Mouse (Mus musculus) left cerebral cortex, postnatal 4 days (tissue): ENCODE data around the gene Cby3. TPM values are rescaled to one million over a fixed set of nuclear protein-coding genes. Genes with fewer than 3 reads are reported as not detected.

Source experiments
- DNase-seq: peaks from one replicate; pipeline ENCODE4 v3.0.0-alpha.2; 2022
- intact Hi-C: fragments of 180-260 bp; cut with DNase I; formaldehyde crosslinking; loops from one replicate; pipeline ENCODE4 v1.15.1; 2025
- microRNA-seq: library from miRNA; unstranded; fragments of <30 nt; microRNA quantifications from one replicate; pipeline ENCODE4 v1.2.0, GENCODE M21; 2022
- total RNA-seq, 2 experiments: library from RNA; stranded (reverse); gene quantifications; 2 replicates each; pipeline ENCODE4 v1.2.3; 2021

Gene Cby3
- total RNA-seq, 2 experiments from 2014 or later = not detected

GRCm38 (mm10) chr11:50387697-50388096 is 33.4 kb downstream of the Cby3 start:
- intact Hi-C loops = loop anchor here (10.0 kb wide), 1 partner anchor 93 kb away; the partner anchor contains the start of gene Maml1
- no peak for DNase-seq

GRCm38 (mm10) chr11:50388217-50388929 is 34.1 kb downstream of the Cby3 start:
- DNase-seq = no peak
- intact Hi-C loops = loop anchor here (10.0 kb wide), 1 partner anchor 94 kb away; the partner anchor contains the start of gene Maml1

- intact Hi-C loops = loop anchor here (10.0 kb wide), 1 partner anchor 94 kb away; the partner anchor contains the start of gene Maml1
- DNase-seq = no peak
These were observed 34.7 kb downstream of the Cby3 start for GRCm38 (mm10) chr11:50389011-50389410.

GRCm38 (mm10) chr11:50389616-50390015 is 35.4 kb downstream of the Cby3 start:
- intact Hi-C loops = loop anchor here (10.0 kb wide), 1 partner anchor 95 kb away; the partner anchor contains the start of gene Maml1
- no peak for DNase-seq

- intact Hi-C loops = no loop called here
- DNase-seq = no peak
These were observed 37.2 kb downstream of the Cby3 start for GRCm38 (mm10) chr11:50391272-50391960.

GRCm38 (mm10) chr11:50393306-50393705 is 39.0 kb downstream of the Cby3 start:
- intact Hi-C loops = no loop called here
- DNase-seq = no peak

GRCm38 (mm10) chr11:50394731-50395130 is 40.5 kb downstream of the Cby3 start:
- intact Hi-C loops = no loop called here
- DNase-seq = no peak

GRCm38 (mm10) chr11:50396766-50397307 is 42.6 kb downstream of the Cby3 start:
- no peak for DNase-seq
- intact Hi-C loops = no loop called here

- intact Hi-C loops = no loop called here
- DNase-seq = no peak
These were observed 43.1 kb downstream of the Cby3 start for GRCm38 (mm10) chr11:50397316-50397715.

- intact Hi-C loops = no loop called here
- no peak for DNase-seq
These were observed 44.5 kb downstream of the Cby3 start for GRCm38 (mm10) chr11:50398803-50399202.

- intact Hi-C loops = no loop called here
These were observed 48.2 kb downstream of the Cby3 start for GRCm38 (mm10) chr11:50402481-50402880.

GRCm38 (mm10) chr11:50403367-50404014 is 49.2 kb downstream of the Cby3 start:
- intact Hi-C loops = no loop called here

More at GRCm38 (mm10) chr11:50402481-50402880, 48.2 kb downstream of the Cby3 start:
- no peak for DNase-seq

GRCm38 (mm10) chr11:50407235-50407634 is 53.0 kb downstream of the Cby3 start:
- DNase-seq = no peak
- intact Hi-C loops = no loop called here

More at GRCm38 (mm10) chr11:50403367-50404014, 49.2 kb downstream of the Cby3 start:
- peak; percentile 72 for DNase-seq

Small RNAs within 50 kb of the gene (microRNA-seq; reads per million reads assigned to microRNA genes)
- gene Mir804 = not detected

Other genes starting within 250 kb of the Cby3 start
- gene Tbc1d9b, start 223.1 kb upstream of the Cby3 start, total RNA-seq = 10 to 100 TPM; 47.1 to 56.9 TPM
- 10 to 100 TPM; 19.1 to 20.3 TPM for gene Mrnip, start 180.0 kb upstream of the Cby3 start, total RNA-seq
- gene Sqstm1, start 143.6 kb upstream of the Cby3 start, total RNA-seq = 100 to 1,000 TPM; 262 to 293 TPM
- gene Mgat4b, start 143.6 kb upstream of the Cby3 start, total RNA-seq = 100 to 1,000 TPM; 179 to 189 TPM
- gene Ltc4s, start 115.8 kb upstream of the Cby3 start, total RNA-seq = 1 to 10 TPM; 3.1 to 4.1 TPM
- gene Maml1, start 62.2 kb upstream of the Cby3 start, total RNA-seq = 10 to 100 TPM; 11.9 to 12.5 TPM
- 100 to 1,000 TPM; 377 to 394 TPM for gene Canx, start 28.8 kb upstream of the Cby3 start, total RNA-seq
- gene Hnrnph1, start 22.5 kb downstream of the Cby3 start, total RNA-seq = 100 to 1,000 TPM; 508 to 515 TPM
- gene Rufy1, start 76.7 kb downstream of the Cby3 start, total RNA-seq = 10 to 100 TPM; 21.3 to 22.5 TPM
- gene Adamts2, start 247.6 kb downstream of the Cby3 start, total RNA-seq = 10 to 100 TPM in 1 of 2 experiments, 1 to 10 TPM in 1; 9.6 to 10.2 TPM